Mouse (Mus musculus) bone marrow macrophage, adult 2 months (primary cell): Measurements from ENCODE around the gene Adh1. TPM values are rescaled to one million over a fixed set of nuclear protein-coding genes. Genes with fewer than 3 reads are reported as not detected.

Experiments used
- H3K27ac ChIP-seq: 2 replicates; pipeline ENCODE4 v1.5.1; 2012; ENCODE audit warnings: low read depth, low read length; ENCODE audit not compliant: insufficient read depth
- H3K4me1 ChIP-seq: 2 replicates; pipeline ENCODE4 v1.6.1; 2012; ENCODE audit warnings: low read length; ENCODE audit not compliant: control insufficient read depth, insufficient read depth
- H3K4me3 ChIP-seq: 2 replicates; pipeline ENCODE4 v1.5.1; 2012; ENCODE audit warnings: mild to moderate bottlenecking, low read length, moderate library complexity; ENCODE audit not compliant: insufficient read depth
- CTCF ChIP-seq: IDR thresholded peaks from 2 replicates; pipeline ENCODE4 v1.5.1; 2012; ENCODE audit warnings: low read depth, mild to moderate bottlenecking, low read length, moderate library complexity
- POLR2A ChIP-seq: IDR thresholded peaks from 2 replicates; pipeline ENCODE4 v1.6.1; 2012; ENCODE audit warnings: mild to moderate bottlenecking, low read depth, low read length, borderline replicate concordance
- polyA plus RNA-seq: library from polyadenylated mRNA; stranded (reverse); fragments of >200 nt; gene quantifications from 2 replicates; pipeline ENCODE4 v1.2.4, GENCODE M21; 2012; ENCODE audit not compliant: missing spikeins, insufficient read depth, insufficient read length

Adh1 gene
- not detected in 2 replicates for polyA plus RNA-seq

GRCm38 (mm10) chr3:138260721-138261669, at the start of gene Adh1:
TSS of gene Adh1 (plus strand) at chr3:138260991.
- no peak within 1 kb of the TSS for H3K4me3 ChIP-seq

DNA sequence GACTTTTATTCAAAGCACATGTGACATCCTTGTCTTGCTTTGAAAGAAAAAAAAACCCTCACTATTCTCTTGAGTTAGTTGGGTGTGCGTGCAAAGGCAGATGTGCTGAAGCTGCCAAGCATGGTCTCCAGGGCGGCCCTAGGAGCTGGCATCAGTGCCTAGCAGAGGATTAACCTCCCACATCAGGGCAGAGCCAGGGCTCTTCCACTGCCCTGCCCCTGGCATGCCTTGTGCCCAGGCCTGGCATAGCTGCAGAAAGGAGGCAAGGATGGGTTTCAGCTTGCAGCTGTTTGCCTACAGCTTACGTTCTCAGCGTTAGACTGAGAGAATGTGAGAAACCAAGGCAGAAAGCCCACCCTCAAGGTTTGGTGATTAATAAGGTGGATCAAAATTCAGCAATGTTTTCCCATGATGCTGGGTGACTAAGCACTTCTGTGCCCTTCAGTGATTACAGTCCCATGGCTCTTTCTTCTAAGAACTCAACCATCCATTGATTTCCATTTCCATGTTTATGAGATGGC, 48.3 kb upstream of the Adh1 start:
- H3K4me1 ChIP-seq: no peaks in the 10 kb centered on the region
- no peak overlapping the region for H3K4me3 ChIP-seq
- H3K27ac ChIP-seq: no peak overlapping the region
- no peak for TF ChIP-seq POLR2A

More at GRCm38 (mm10) chr3:138260721-138261669, at the start of gene Adh1:
- Histone ChIP-seq H3K4me1 (no peaks in the 10 kb centered on the region), H3K27ac (no peak within 1 kb of the TSS)
- TF ChIP-seq CTCF: no peak

GRCm38 (mm10) chr3:138215395-138215989, 45.3 kb upstream of the Adh1 start:
- TF ChIP-seq POLR2A: no peak
- TF ChIP-seq CTCF: no peak
- Histone ChIP-seq H3K4me3 (no peak overlapping the region), H3K4me1 (no peaks in the 10 kb centered on the region), H3K27ac (no peak overlapping the region)

DNA sequence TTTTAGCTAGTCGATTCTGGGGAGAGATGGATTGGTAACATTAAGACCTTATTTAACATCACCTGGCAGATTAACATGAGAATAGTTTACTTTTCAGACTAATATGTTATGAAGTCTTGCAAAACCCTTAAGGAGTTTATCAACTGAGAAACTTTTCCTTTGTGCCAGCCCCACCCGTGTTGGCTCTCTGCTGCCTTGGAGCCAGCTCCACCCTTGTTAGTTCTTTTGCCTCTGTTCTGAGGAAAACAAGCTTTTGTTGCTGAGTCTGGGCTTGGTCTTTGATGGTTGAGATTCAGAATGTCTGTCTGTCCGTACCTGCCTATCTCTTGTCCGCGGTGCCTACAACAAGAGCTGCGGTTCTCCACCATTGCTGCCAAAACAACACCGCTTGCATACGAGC, 44.7 kb upstream of the Adh1 start:
- no peak overlapping the region for H3K4me3 ChIP-seq
- H3K4me1 ChIP-seq: no peaks in the 10 kb centered on the region
- no peak overlapping the region for H3K27ac ChIP-seq
- TF ChIP-seq CTCF (no peak), POLR2A (no peak)

DNA sequence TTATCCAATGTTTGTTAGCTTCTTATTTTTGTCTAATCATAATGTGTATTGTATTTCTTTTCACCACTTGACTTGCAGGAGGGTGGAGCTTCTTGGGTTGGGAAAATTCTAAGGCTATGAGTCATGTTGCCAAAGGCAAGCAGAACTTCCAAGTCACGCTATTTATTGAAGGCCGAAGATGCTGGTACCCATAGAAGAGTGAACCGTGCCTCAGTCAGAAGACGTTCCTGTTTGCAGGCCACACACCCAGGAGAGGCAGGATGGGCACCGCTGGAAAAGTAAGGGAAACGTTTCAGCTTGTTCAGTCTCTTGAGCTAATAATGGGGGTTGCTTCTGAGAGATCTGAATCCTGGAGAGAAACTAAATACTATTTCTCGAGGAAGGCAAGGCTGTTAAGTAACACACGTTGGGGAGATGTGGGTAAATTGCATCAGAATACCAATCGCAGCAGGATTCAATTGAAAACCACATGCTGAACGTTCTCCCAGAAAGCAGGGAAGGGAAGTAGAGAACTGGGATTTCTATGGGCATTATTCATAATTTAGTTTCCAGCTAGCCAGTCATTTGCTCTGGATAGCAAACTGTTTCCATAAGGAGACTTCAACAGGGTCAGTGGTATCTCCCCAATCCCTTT, 43.0 kb upstream of the Adh1 start, which contains the start of gene Adh7:
Adh7 (plus strand) TSS at position 130 of the 634 bp plus-strand sequence.
- H3K27ac ChIP-seq: no peak within 1 kb of the TSS
- no peak for TF ChIP-seq CTCF
- TF ChIP-seq POLR2A: no peak
- H3K4me1 ChIP-seq: no peaks in the 10 kb centered on the region
- no peak within 1 kb of the TSS for H3K4me3 ChIP-seq

- no peak for TF ChIP-seq POLR2A
- no peak for TF ChIP-seq CTCF
- Histone ChIP-seq H3K4me3 (no peak overlapping the region), H3K4me1 (no peaks in the 10 kb centered on the region), H3K27ac (no peak overlapping the region)
Measured at GRCm38 (mm10) chr3:138221116-138221515, 39.7 kb upstream of the Adh1 start.

- Histone ChIP-seq H3K4me1 (no peaks in the 10 kb centered on the region), H3K27ac (no peak overlapping the region)
- TF ChIP-seq POLR2A (no peak), CTCF (no peak)
Measured at GRCm38 (mm10) chr3:138222511-138222910, 38.3 kb upstream of the Adh1 start.

GRCm38 (mm10) chr3:138222952-138223351, 37.8 kb upstream of the Adh1 start:
- no peak overlapping the region for H3K27ac ChIP-seq
- no peaks in the 10 kb centered on the region for H3K4me1 ChIP-seq
- no peak overlapping the region for H3K4me3 ChIP-seq
- TF ChIP-seq CTCF (no peak), POLR2A (no peak)

More at GRCm38 (mm10) chr3:138222511-138222910, 38.3 kb upstream of the Adh1 start:
- H3K4me3 ChIP-seq: no peak overlapping the region

DNA sequence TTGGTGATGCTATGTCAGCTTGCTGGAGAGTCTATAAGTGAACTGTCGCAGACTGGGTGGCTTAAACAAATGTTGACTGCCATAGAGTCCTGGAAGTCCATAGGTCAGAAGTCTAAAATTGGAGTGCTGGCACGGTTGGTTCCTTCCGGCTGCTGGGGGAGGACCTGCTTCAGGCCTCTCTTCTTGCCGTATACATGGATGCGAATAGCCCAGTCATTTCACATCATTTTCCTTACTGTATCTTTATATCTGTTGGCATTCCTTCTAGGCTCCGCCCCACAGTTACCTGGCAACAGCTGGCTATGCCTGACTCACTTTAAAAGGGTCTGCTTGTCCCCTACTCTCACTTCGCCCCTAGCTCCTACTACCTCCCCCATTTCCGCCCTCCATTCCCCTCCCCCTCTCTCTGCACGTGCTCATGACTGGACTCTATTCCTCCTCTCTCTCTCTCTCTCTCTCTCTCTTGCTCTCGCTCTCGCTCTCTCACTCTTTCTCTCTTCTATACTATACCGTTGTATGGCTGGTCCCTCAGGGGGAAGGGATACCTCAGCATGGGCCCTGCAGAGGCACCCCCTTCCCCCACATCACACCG, 36.3 kb upstream of the Adh1 start:
- Histone ChIP-seq H3K4me3 (no peak overlapping the region), H3K4me1 (no peaks in the 10 kb centered on the region), H3K27ac (no peak overlapping the region)
- TF ChIP-seq POLR2A (no peak), CTCF (no peak)
